Mouse (Mus musculus) brain, embryonic 14.5 days (tissue): ENCODE measurements around the gene Gm10352. TPM values are rescaled to one million over a fixed set of nuclear protein-coding genes. Genes with fewer than 3 reads are reported as not detected.
"Not testable (repeated sequence)": the region's sequence is repeated elsewhere in the genome, so short reads cannot be mapped to it uniquely, and the experiment has no call there.

ENCODE experiments used
- DNase-seq: peaks from one replicate; pipeline ENCODE4 v3.0.0-alpha.2; 2011; ENCODE audit warnings: low read depth
- polyA plus RNA-seq: library from polyadenylated mRNA; depleted of rRNA; stranded (reverse); fragments of >200 nt; gene quantifications from 2 replicates; pipeline ENCODE4 v1.2.3, GENCODE M21; 2012; rRNA removed

Gene Gm10352
- 0.06 TPM in 1 of 2 replicates, not detected in the other for polyA plus RNA-seq

DNA sequence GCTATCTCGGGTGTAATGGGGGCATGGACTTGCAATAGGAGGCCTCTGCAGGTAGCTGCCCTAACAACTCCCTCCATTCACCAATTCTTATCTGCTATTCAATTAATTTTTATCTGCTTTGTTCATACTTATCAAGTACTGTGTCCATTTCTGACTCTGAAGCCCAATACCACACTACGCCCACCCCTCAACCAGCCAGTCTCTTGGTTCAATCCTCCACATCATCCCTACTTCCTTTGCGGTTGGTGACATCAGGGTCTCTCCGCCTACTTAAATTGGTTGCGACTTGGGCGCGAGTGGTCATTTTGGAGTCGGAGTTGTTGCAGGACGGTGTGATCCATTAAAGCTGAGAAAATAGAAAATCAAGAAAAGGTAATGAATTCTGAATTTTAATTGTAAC lies at the start of gene Gm10352:
Gene Gm10352 (plus strand): TSS at position 301 of the 400 bp plus-strand sequence.
- DNase-seq = not testable (repeated sequence)

DNA sequence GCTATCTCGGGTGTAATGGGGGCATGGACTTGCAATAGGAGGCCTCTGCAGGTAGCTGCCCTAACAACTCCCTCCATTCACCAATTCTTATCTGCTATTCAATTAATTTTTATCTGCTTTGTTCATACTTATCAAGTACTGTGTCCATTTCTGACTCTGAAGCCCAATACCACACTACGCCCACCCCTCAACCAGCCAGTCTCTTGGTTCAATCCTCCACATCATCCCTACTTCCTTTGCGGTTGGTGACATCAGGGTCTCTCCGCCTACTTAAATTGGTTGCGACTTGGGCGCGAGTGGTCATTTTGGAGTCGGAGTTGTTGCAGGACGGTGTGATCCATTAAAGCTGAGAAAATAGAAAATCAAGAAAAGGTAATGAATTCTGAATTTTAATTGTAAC lies 31.5 kb downstream of the Gm10352 start, which contains the start of gene Gm29289:
Gene Gm29289 (plus strand): TSS at position 301 of the 400 bp plus-strand sequence.
- not testable (repeated sequence) for DNase-seq

Other genes starting within 250 kb of the Gm10352 start
- not detected in 2 replicates for gene Sry, start 237.3 kb upstream of the Gm10352 start, polyA plus RNA-seq
- not detected in 2 replicates for gene H2al2b, start 180.3 kb upstream of the Gm10352 start, polyA plus RNA-seq
- gene Gm4064, start 104.8 kb upstream of the Gm10352 start, polyA plus RNA-seq = not detected in 2 replicates
- gene Rbmy, start 70.3 kb upstream of the Gm10352 start, polyA plus RNA-seq = not detected in 2 replicates
- gene Gm10256, start 70.3 kb upstream of the Gm10352 start, polyA plus RNA-seq = not detected in 2 replicates
- gene Gm29289, start 31.6 kb downstream of the Gm10352 start, polyA plus RNA-seq = not detected in 2 replicates